Mouse (Mus musculus) small intestine, adult 2 months (tissue): ENCODE data around the gene Ifitm5.

ENCODE experiments used
- CTCF ChIP-seq: fragments of 200-500 bp; IDR thresholded peaks from 2 replicates; pipeline ENCODE4 v1.5.1; 2012; ENCODE audit warnings: low read depth, mild to moderate bottlenecking, control low read depth, inconsistent platforms, low read length, moderate library complexity, mixed read lengths; ENCODE audit not compliant: insufficient replicate concordance, insufficient read length; ENCODE audit errors: extremely low read depth
- POLR2A ChIP-seq: fragments of 200-500 bp; IDR thresholded peaks from 2 replicates; pipeline ENCODE4 v1.6.1; 2012; ENCODE audit warnings: low read depth, mild to moderate bottlenecking, control low read depth, inconsistent platforms, low read length, moderate library complexity

GRCm38 (mm10) chr7:140899121-140899520, 51.0 kb downstream of the Ifitm5 start:
- TF ChIP-seq POLR2A (no peak), CTCF (no peak)
